Mouse (Mus musculus): ENCODE data around the gene Tmem59l. TPM values are rescaled to one million over a fixed set of nuclear protein-coding genes. Genes with fewer than 3 reads are reported as not detected.

Tmem59l gene
- polyA plus RNA-seq, 1 experiment: not detected

- Histone ChIP-seq H3K4me1 (ENCODE audit: control insufficient read depth, insufficient read depth, low read length) (no peaks in the 10 kb centered on the region), H3K4me3 (ENCODE audit: insufficient read depth, low read depth, low read length) (no peak overlapping the region), H3K27ac (ENCODE audit: insufficient read depth, low read depth, low read length) (no peak overlapping the region)
- 46% methylated on average over 1 of the region's 1 CpGs for WGBS
- TF ChIP-seq POLR2A (IDR thresholded peaks at IDR 0.05; ENCODE audit: insufficient read depth, low read depth, low read length): no peak
- TF ChIP-seq CTCF (IDR thresholded peaks at IDR 0.05; ENCODE audit: insufficient read depth, low read depth, low read length): no peak
These were observed 41.2 kb downstream of the Tmem59l start for GRCm38 (mm10) chr8:70445988-70446387.

GRCm38 (mm10) chr8:70443326-70443725, 43.8 kb downstream of the Tmem59l start:
- Histone ChIP-seq H3K4me1 (ENCODE audit: control insufficient read depth, insufficient read depth, low read length) (peaks cover 9% of the 10 kb centered on the region), H3K27ac (ENCODE audit: insufficient read depth, low read depth, low read length) (no peak overlapping the region), H3K4me3 (ENCODE audit: insufficient read depth, low read depth, low read length) (no peak overlapping the region)
- TF ChIP-seq POLR2A (IDR thresholded peaks at IDR 0.05; ENCODE audit: insufficient read depth, low read depth, low read length) (no peak), CTCF (IDR thresholded peaks at IDR 0.05; ENCODE audit: insufficient read depth, low read depth, low read length) (no peak)
- WGBS: 85% methylated on average over 4 of the region's 4 CpGs

- 71% methylated on average over 3 of the region's 3 CpGs for WGBS
- H3K4me1 ChIP-seq (ENCODE audit: control insufficient read depth, insufficient read depth, low read length): peaks cover 18% of the 10 kb centered on the region
- no peak overlapping the region for H3K27ac ChIP-seq (ENCODE audit: insufficient read depth, low read depth, low read length)
- TF ChIP-seq CTCF (IDR thresholded peaks at IDR 0.05; ENCODE audit: insufficient read depth, low read depth, low read length) (no peak), POLR2A (IDR thresholded peaks at IDR 0.05; ENCODE audit: insufficient read depth, low read depth, low read length) (no peak)
- no peak overlapping the region for H3K4me3 ChIP-seq (ENCODE audit: insufficient read depth, low read depth, low read length)
These were observed 45.6 kb downstream of the Tmem59l start for GRCm38 (mm10) chr8:70441565-70441964.

GRCm38 (mm10) chr8:70440246-70440645, 46.9 kb downstream of the Tmem59l start:
- 47% methylated on average over 3 of the region's 3 CpGs for WGBS
- Histone ChIP-seq H3K27ac (ENCODE audit: insufficient read depth, low read depth, low read length) (no peak overlapping the region), H3K4me1 (ENCODE audit: control insufficient read depth, insufficient read depth, low read length) (peaks cover 22% of the 10 kb centered on the region), H3K4me3 (ENCODE audit: insufficient read depth, low read depth, low read length) (no peak overlapping the region)
- no peak for TF ChIP-seq CTCF (IDR thresholded peaks at IDR 0.05; ENCODE audit: insufficient read depth, low read depth, low read length)
- no peak for TF ChIP-seq POLR2A (IDR thresholded peaks at IDR 0.05; ENCODE audit: insufficient read depth, low read depth, low read length)

GRCm38 (mm10) chr8:70439848-70440179, 47.3 kb downstream of the Tmem59l start:
- Histone ChIP-seq H3K4me1 (ENCODE audit: control insufficient read depth, insufficient read depth, low read length) (peaks cover 23% of the 10 kb centered on the region), H3K4me3 (ENCODE audit: insufficient read depth, low read depth, low read length) (peak overlapping the region; percentile 83), H3K27ac (ENCODE audit: insufficient read depth, low read depth, low read length) (peak overlapping the region; percentile 79)
- WGBS: 2% methylated on average over 7 of the region's 7 CpGs
- no peak for TF ChIP-seq CTCF (IDR thresholded peaks at IDR 0.05; ENCODE audit: insufficient read depth, low read depth, low read length)

GRCm38 (mm10) chr8:70439055-70439847, 47.9 kb downstream of the Tmem59l start, which contains the start of gene Crtc1:
Crtc1 (minus strand) TSS chr8:70439579.
- Histone ChIP-seq H3K4me3 (ENCODE audit: insufficient read depth, low read depth, low read length) (peak within 1 kb of the TSS; percentile 87), H3K27ac (ENCODE audit: insufficient read depth, low read depth, low read length) (peak within 1 kb of the TSS; percentile 79), H3K4me1 (ENCODE audit: control insufficient read depth, insufficient read depth, low read length) (peaks cover 25% of the 10 kb centered on the region)
- under 1% methylated on average over 70 of the region's 70 CpGs for WGBS
- TF ChIP-seq POLR2A (IDR thresholded peaks at IDR 0.05; ENCODE audit: insufficient read depth, low read depth, low read length) (peak; percentile 95), CTCF (IDR thresholded peaks at IDR 0.05; ENCODE audit: insufficient read depth, low read depth, low read length) (no peak)

- Histone ChIP-seq H3K4me1 (ENCODE audit: control insufficient read depth, insufficient read depth, low read length) (peaks cover 25% of the 10 kb centered on the region), H3K4me3 (ENCODE audit: insufficient read depth, low read depth, low read length) (peak overlapping the region; percentile 87), H3K27ac (ENCODE audit: insufficient read depth, low read depth, low read length) (no peak overlapping the region)
- WGBS: 83% methylated on average over 2 of the region's 2 CpGs
- no peak for TF ChIP-seq CTCF (IDR thresholded peaks at IDR 0.05; ENCODE audit: insufficient read depth, low read depth, low read length)
- TF ChIP-seq POLR2A (IDR thresholded peaks at IDR 0.05; ENCODE audit: insufficient read depth, low read depth, low read length): no peak
These were observed 48.7 kb downstream of the Tmem59l start for GRCm38 (mm10) chr8:70438423-70438822.

GRCm38 (mm10) chr8:70435156-70435555, 52.0 kb downstream of the Tmem59l start:
- 90% methylated on average over 5 of the region's 5 CpGs for WGBS
- TF ChIP-seq CTCF (IDR thresholded peaks at IDR 0.05; ENCODE audit: insufficient read depth, low read depth, low read length) (no peak), POLR2A (IDR thresholded peaks at IDR 0.05; ENCODE audit: insufficient read depth, low read depth, low read length) (no peak)
- Histone ChIP-seq H3K4me3 (ENCODE audit: insufficient read depth, low read depth, low read length) (no peak overlapping the region), H3K4me1 (ENCODE audit: control insufficient read depth, insufficient read depth, low read length) (peaks cover 33% of the 10 kb centered on the region), H3K27ac (ENCODE audit: insufficient read depth, low read depth, low read length) (no peak overlapping the region)

Other genes with a start within 250 kb of the Tmem59l start
- not detected in 2 replicates for gene Homer3, start 204.5 kb downstream of the Tmem59l start, polyA plus RNA-seq (2012; ENCODE audit: insufficient read depth, insufficient read length, low replicate concordance, missing spikeins)
- gene Ddx49, start 184.9 kb downstream of the Tmem59l start, polyA plus RNA-seq (2012; ENCODE audit: insufficient read depth, insufficient read length, low replicate concordance, missing spikeins): not detected in 2 replicates
- not detected in 2 replicates for gene Cope, start 184.8 kb downstream of the Tmem59l start, polyA plus RNA-seq (2012; ENCODE audit: insufficient read depth, insufficient read length, low replicate concordance, missing spikeins)
- gene Cers1, start 171.6 kb downstream of the Tmem59l start, polyA plus RNA-seq (2012; ENCODE audit: insufficient read depth, insufficient read length, low replicate concordance, missing spikeins): not detected in 2 replicates
- gene Gdf1, start 157.5 kb downstream of the Tmem59l start, polyA plus RNA-seq (2012; ENCODE audit: insufficient read depth, insufficient read length, low replicate concordance, missing spikeins): not detected in 2 replicates
- gene Upf1, start 134.1 kb downstream of the Tmem59l start, polyA plus RNA-seq (2012; ENCODE audit: insufficient read depth, insufficient read length, low replicate concordance, missing spikeins): not detected in 2 replicates
- not detected in 2 replicates for gene Comp, start 113.8 kb downstream of the Tmem59l start, polyA plus RNA-seq (2012; ENCODE audit: insufficient read depth, insufficient read length, low replicate concordance, missing spikeins)
- not detected in 2 replicates for gene Crtc1, start 47.8 kb downstream of the Tmem59l start, polyA plus RNA-seq (2012; ENCODE audit: insufficient read depth, insufficient read length, low replicate concordance, missing spikeins)
- not detected in 2 replicates for gene Klhl26, start 10.4 kb downstream of the Tmem59l start, polyA plus RNA-seq (2012; ENCODE audit: insufficient read depth, insufficient read length, low replicate concordance, missing spikeins)
- not detected in 2 replicates for gene Crlf1, start 5.8 kb upstream of the Tmem59l start, polyA plus RNA-seq (2012; ENCODE audit: insufficient read depth, insufficient read length, low replicate concordance, missing spikeins)
- gene Rex1bd, start 19.4 kb upstream of the Tmem59l start, polyA plus RNA-seq (2012; ENCODE audit: insufficient read depth, insufficient read length, low replicate concordance, missing spikeins): not detected in 2 replicates
- 789 TPM in 1 of 2 replicates, not detected in the other for gene Uba52, start 23.4 kb upstream of the Tmem59l start, polyA plus RNA-seq (2012; ENCODE audit: insufficient read depth, insufficient read length, low replicate concordance, missing spikeins)
- gene Fkbp8, start 40.4 kb upstream of the Tmem59l start, polyA plus RNA-seq (2012; ENCODE audit: insufficient read depth, insufficient read length, low replicate concordance, missing spikeins): not detected in 2 replicates
- not detected in 2 replicates for gene Kxd1, start 40.6 kb upstream of the Tmem59l start, polyA plus RNA-seq (2012; ENCODE audit: insufficient read depth, insufficient read length, low replicate concordance, missing spikeins)
- gene Ell, start 52.1 kb upstream of the Tmem59l start, polyA plus RNA-seq (2012; ENCODE audit: insufficient read depth, insufficient read length, low replicate concordance, missing spikeins): not detected in 2 replicates
- gene Isyna1, start 107.0 kb upstream of the Tmem59l start, polyA plus RNA-seq (2012; ENCODE audit: insufficient read depth, insufficient read length, low replicate concordance, missing spikeins): not detected in 2 replicates
- gene Ssbp4, start 121.5 kb upstream of the Tmem59l start, polyA plus RNA-seq (2012; ENCODE audit: insufficient read depth, insufficient read length, low replicate concordance, missing spikeins): not detected in 2 replicates
- not detected in 2 replicates for gene Lrrc25, start 128.8 kb upstream of the Tmem59l start, polyA plus RNA-seq (2012; ENCODE audit: insufficient read depth, insufficient read length, low replicate concordance, missing spikeins)
- not detected in 2 replicates for gene Gdf15, start 145.1 kb upstream of the Tmem59l start, polyA plus RNA-seq (2012; ENCODE audit: insufficient read depth, insufficient read length, low replicate concordance, missing spikeins)
- not detected in 2 replicates for gene Pgpep1, start 173.0 kb upstream of the Tmem59l start, polyA plus RNA-seq (2012; ENCODE audit: insufficient read depth, insufficient read length, low replicate concordance, missing spikeins)
- gene Lsm4, start 185.9 kb upstream of the Tmem59l start, polyA plus RNA-seq (2012; ENCODE audit: insufficient read depth, insufficient read length, low replicate concordance, missing spikeins): not detected in 2 replicates
- gene Jund, start 211.6 kb upstream of the Tmem59l start, polyA plus RNA-seq (2012; ENCODE audit: insufficient read depth, insufficient read length, low replicate concordance, missing spikeins): not detected in 2 replicates
- not detected in 2 replicates for gene Iqcn, start 216.1 kb upstream of the Tmem59l start, polyA plus RNA-seq (2012; ENCODE audit: insufficient read depth, insufficient read length, low replicate concordance, missing spikeins)
- not detected in 2 replicates for gene Gm3336, start 231.2 kb upstream of the Tmem59l start, polyA plus RNA-seq (2012; ENCODE audit: insufficient read depth, insufficient read length, low replicate concordance, missing spikeins)
- not detected in 2 replicates for gene Pde4c, start 236.4 kb upstream of the Tmem59l start, polyA plus RNA-seq (2012; ENCODE audit: insufficient read depth, insufficient read length, low replicate concordance, missing spikeins)

Measured in olfactory bulb, adult 2 months (tissue).